Mouse (Mus musculus) hindbrain, embryonic 15.5 days (tissue): ENCODE data around the gene Thg1l. TPM values are rescaled to one million over a fixed set of nuclear protein-coding genes. Genes with fewer than 3 reads are reported as not detected.

Experiments used
- ATAC-seq: fragments of 200-750 bp; cut with Nextera tagmentation; 2 replicates; pipeline ENCODE4 v1.8.0; 2017; ENCODE audit warnings: low read depth, moderate number of reproducible peaks, moderate TSS enrichment; ENCODE audit not compliant: low FRiP score
- H3K27ac ChIP-seq: fragments of 300-500 bp; sonication (generic); replicated peaks from 2 replicates; pipeline ENCODE4 v1.5.1; 2015; ENCODE audit warnings: mild to moderate bottlenecking, inconsistent platforms
- H3K27me3 ChIP-seq: fragments of 300-500 bp; sonication (generic); 2 replicates; pipeline ENCODE4 v1.6.1; 2015; ENCODE audit warnings: control low read depth, inconsistent platforms
- H3K36me3 ChIP-seq: fragments of 300-500 bp; sonication (generic); 2 replicates; pipeline ENCODE4 v1.6.1; 2015; ENCODE audit warnings: control low read depth, inconsistent platforms
- H3K4me1 ChIP-seq: fragments of 300-500 bp; sonication (generic); replicated peaks from 2 replicates; pipeline ENCODE4 v1.6.1; 2015; ENCODE audit warnings: control low read depth, inconsistent platforms
- H3K4me2 ChIP-seq: fragments of 300-500 bp; sonication (generic); 2 replicates; pipeline ENCODE4 v1.6.1; 2015; ENCODE audit warnings: moderate library complexity, mild to moderate bottlenecking, inconsistent platforms
- H3K4me3 ChIP-seq: fragments of 300-500 bp; sonication (generic); 2 replicates; pipeline ENCODE4 v1.5.1; 2015; ENCODE audit warnings: mild to moderate bottlenecking, inconsistent platforms
- H3K9ac ChIP-seq: fragments of 300-500 bp; sonication (generic); 2 replicates; pipeline ENCODE4 v1.6.1; 2015; ENCODE audit warnings: inconsistent platforms
- H3K9me3 ChIP-seq: fragments of 300-500 bp; sonication (generic); 2 replicates; pipeline ENCODE4 v1.6.1; 2016; ENCODE audit warnings: control low read depth, inconsistent platforms
- WGBS: fragments of 180-500 bp; shearing (Covaris S2); methylation state at CpG from one replicate; pipeline ENCODE4 v1.1.7; 2015; 5-methylcytosine and 5-hydroxymethylcytosine counted together
- polyA plus RNA-seq: library from polyadenylated mRNA; unstranded; fragments of >200 nt; fragmentation: Nextera tagmentation; extraction: Ambion mirVana; gene quantifications from 2 replicates; pipeline ENCODE4 v1.2.1, GENCODE M21; 2015

The Thg1l gene
- polyA plus RNA-seq, 1 experiment from 2014 or later = 10.0 TPM

- 42% methylated on average over 6 of the region's 6 CpGs for WGBS
- no peak for ATAC-seq
- H3K36me3 ChIP-seq = peaks cover 7% of the 10 kb centered on the region; the same call in 1 of the 2 replicates
- H3K27me3 ChIP-seq = no peaks in the 10 kb centered on the region
- H3K4me2 ChIP-seq = no peak overlapping the region
- peaks cover 15% of the 10 kb centered on the region for H3K4me1 ChIP-seq
- H3K9me3 ChIP-seq = no peaks in the 10 kb centered on the region
- no peak overlapping the region for H3K9ac ChIP-seq
- no peak overlapping the region for H3K27ac ChIP-seq
- no peak overlapping the region for H3K4me3 ChIP-seq
Measured at GRCm38 (mm10) chr11:45925436-45925835, 29.9 kb downstream of the Thg1l start.

DNA sequence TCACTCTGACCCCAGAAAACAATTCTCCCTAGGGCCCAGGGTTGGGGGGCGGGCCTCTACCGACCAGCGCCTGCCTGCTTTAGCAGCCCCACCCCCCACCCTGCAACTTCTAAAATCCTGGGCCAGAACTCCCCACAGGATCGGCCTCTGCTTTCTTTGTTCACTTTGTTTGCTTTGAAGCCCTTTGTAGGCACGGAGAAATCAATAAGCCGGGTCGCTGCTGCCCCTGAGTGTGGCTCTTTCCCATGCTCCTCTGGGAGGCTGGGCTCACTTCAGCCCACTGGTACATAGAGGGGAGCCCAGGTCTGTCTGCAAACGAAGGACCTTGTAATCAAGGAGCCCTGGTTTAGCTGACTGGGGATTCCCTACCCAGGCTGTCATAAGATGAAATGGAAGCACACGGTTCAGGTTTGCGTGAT lies 33.8 kb downstream of the Thg1l start:
- no peak overlapping the region for H3K9ac ChIP-seq
- peaks cover 15% of the 10 kb centered on the region for H3K4me1 ChIP-seq
- H3K36me3 ChIP-seq = no peaks in the 10 kb centered on the region
- H3K4me2 ChIP-seq = peak overlapping the region; percentile 38
- peak; percentile 29; the same call in 1 of the 2 replicates for ATAC-seq
- WGBS = 5% methylated on average over 10 of the region's 10 CpGs
- no peaks in the 10 kb centered on the region for H3K27me3 ChIP-seq
- no peaks in the 10 kb centered on the region for H3K9me3 ChIP-seq
- H3K4me3 ChIP-seq = no peak overlapping the region
- peak overlapping the region; percentile 54 for H3K27ac ChIP-seq

DNA sequence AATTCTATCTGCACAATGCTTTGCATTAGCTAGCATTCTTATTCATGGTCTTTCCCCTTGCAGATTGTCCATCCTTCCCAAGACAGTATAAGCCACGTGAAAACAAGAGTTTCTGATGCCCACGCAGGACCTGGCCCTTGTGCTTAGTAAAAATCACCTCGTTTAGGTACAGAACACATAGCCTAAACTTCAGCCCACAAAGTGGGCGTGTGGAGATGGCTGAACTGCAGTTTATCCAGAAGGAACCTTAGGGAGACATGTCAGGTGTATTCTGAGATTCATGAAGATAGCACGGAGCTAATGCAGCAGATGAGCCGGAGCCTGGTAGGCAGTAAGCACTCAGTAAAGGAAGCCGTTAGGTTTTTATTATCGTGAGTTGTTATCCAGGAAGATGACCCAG lies 34.3 kb downstream of the Thg1l start:
- peak overlapping the region; percentile 54; the same call in 1 of the 2 replicates for H3K27ac ChIP-seq
- H3K9ac ChIP-seq = no peak overlapping the region
- H3K27me3 ChIP-seq = no peaks in the 10 kb centered on the region
- peaks cover 15% of the 10 kb centered on the region for H3K4me1 ChIP-seq
- no peak; the same call in 1 of the 2 replicates for ATAC-seq
- 40% methylated on average over 8 of the region's 8 CpGs for WGBS
- no peaks in the 10 kb centered on the region for H3K36me3 ChIP-seq
- H3K4me2 ChIP-seq = peak overlapping the region; percentile 38
- no peaks in the 10 kb centered on the region for H3K9me3 ChIP-seq
- no peak overlapping the region for H3K4me3 ChIP-seq

DNA sequence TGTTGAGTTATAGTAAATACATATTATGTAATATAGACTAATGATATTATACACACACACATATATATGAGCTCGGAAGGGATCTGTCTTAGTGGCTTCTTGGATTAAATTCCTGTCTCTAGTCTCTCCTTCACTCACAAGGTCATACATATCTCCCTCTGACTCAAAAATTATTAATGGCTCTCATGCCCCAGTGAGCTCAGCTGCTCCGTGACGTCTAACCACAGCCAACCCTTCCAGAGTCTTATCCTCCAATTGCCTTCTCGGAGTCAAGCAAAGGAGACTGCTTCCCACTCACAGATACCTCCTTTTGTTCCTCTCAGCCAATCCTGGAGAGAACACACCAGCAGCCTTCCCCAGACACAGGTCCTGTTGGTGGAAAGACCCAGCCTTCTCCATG lies 36.5 kb downstream of the Thg1l start:
- WGBS = 77% methylated on average over 4 of the region's 4 CpGs
- Histone ChIP-seq H3K27me3 (no peaks in the 10 kb centered on the region), H3K9ac (no peak overlapping the region), H3K4me1 (peaks cover 17% of the 10 kb centered on the region), H3K27ac (no peak overlapping the region), H3K4me2 (no peak overlapping the region), H3K36me3 (no peaks in the 10 kb centered on the region), H3K9me3 (no peaks in the 10 kb centered on the region), H3K4me3 (no peak overlapping the region)
- ATAC-seq = no peak

DNA sequence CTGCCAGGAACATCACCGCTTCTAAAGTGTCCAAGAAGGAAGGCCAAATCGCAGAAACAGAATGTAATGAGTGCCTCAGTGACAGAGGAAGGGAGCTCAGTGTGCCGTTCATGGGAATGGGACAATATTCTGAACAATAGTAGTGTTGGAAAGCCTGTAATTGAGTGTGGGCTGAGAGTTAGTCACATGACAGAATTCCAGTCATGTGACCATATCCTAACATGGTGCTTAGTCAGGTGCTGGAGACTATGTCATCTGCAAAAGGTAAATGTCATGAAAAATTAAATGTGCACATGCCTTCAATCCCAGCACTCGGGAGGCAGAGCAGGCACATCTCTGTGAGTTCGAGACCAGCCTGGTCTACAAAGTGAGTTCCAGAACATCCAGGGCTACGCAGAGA lies 37.3 kb downstream of the Thg1l start:
- WGBS = 93% methylated on average over 6 of the region's 6 CpGs
- Histone ChIP-seq H3K27me3 (no peaks in the 10 kb centered on the region), H3K27ac (no peak overlapping the region)

GRCm38 (mm10) chr11:45916196-45916595 lies 39.1 kb downstream of the Thg1l start:
- Histone ChIP-seq H3K4me3 (no peak overlapping the region), H3K9ac (no peak overlapping the region), H3K27me3 (no peaks in the 10 kb centered on the region), H3K4me1 (peaks cover 6% of the 10 kb centered on the region; the same call in 1 of the 2 replicates), H3K36me3 (peaks cover 6% of the 10 kb centered on the region; the same call in 1 of the 2 replicates), H3K27ac (no peak overlapping the region), H3K9me3 (no peaks in the 10 kb centered on the region), H3K4me2 (no peak overlapping the region)
- ATAC-seq = no peak
- 92% methylated on average over 10 of the region's 10 CpGs for WGBS

More for the DNA sequence above, 37.3 kb downstream of the Thg1l start:
- no peak overlapping the region for H3K4me3 ChIP-seq
- no peaks in the 10 kb centered on the region for H3K36me3 ChIP-seq
- H3K4me2 ChIP-seq = no peak overlapping the region
- H3K9me3 ChIP-seq = no peaks in the 10 kb centered on the region
- H3K4me1 ChIP-seq = peaks cover 17% of the 10 kb centered on the region
- H3K9ac ChIP-seq = no peak overlapping the region
- no peak for ATAC-seq

DNA sequence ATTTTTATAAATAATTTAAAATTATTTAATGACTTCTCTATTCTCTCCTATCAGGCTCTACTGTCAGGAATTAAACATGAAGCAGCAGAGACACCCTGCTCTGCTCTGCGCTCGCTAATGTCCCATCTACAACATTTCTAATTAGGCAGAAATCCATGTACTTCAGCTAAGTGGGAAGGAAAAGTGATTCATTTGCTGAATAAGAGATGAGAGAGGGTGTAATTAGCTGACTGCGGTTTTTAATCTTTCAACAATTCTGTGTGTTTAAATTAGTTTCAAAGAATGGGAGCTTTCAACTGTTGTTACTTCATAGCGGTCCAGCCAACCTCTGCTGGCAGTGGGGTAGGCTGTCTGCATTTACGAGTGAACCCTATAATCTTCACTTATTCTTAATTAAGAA lies 44.6 kb downstream of the Thg1l start:
- Histone ChIP-seq H3K27me3 (no peaks in the 10 kb centered on the region), H3K27ac (no peak overlapping the region), H3K4me3 (no peak overlapping the region), H3K4me1 (0 out of 2 replicates have a peak, but pooled peaks cover 2% of the 10 kb centered on the region), H3K9ac (no peak overlapping the region), H3K9me3 (no peaks in the 10 kb centered on the region), H3K4me2 (no peak overlapping the region), H3K36me3 (peaks cover 44% of the 10 kb centered on the region)
- no peak for ATAC-seq
- 78% methylated on average over 5 of the region's 5 CpGs for WGBS

DNA sequence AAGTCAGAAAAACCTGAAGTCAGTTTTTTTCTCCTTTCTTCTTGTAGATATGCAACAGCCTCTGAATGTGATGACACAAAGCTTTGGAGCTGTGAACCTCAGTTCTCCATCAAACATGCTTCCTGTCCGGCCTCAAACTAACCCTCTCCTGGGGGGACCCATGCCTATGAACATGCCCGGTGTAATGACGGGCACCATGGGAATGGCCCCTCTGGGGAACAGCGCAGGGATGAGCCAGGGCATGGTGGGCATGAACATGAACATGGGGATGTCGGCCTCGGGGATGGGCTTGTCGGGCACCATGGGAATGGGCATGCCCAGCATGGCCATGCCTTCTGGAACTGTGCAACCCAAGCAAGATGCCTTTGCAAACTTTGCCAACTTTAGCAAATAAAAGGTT lies 46.4 kb downstream of the Thg1l start:
- no peak overlapping the region for H3K9ac ChIP-seq
- no peak overlapping the region for H3K4me3 ChIP-seq
- ATAC-seq = no peak
- H3K4me2 ChIP-seq = no peak overlapping the region
- H3K36me3 ChIP-seq = peaks cover 45% of the 10 kb centered on the region
- no peaks in the 10 kb centered on the region for H3K9me3 ChIP-seq
- no peak overlapping the region for H3K27ac ChIP-seq
- 97% methylated on average over 7 of the region's 7 CpGs for WGBS
- H3K27me3 ChIP-seq = no peaks in the 10 kb centered on the region
- no peaks in the 10 kb centered on the region for H3K4me1 ChIP-seq

DNA sequence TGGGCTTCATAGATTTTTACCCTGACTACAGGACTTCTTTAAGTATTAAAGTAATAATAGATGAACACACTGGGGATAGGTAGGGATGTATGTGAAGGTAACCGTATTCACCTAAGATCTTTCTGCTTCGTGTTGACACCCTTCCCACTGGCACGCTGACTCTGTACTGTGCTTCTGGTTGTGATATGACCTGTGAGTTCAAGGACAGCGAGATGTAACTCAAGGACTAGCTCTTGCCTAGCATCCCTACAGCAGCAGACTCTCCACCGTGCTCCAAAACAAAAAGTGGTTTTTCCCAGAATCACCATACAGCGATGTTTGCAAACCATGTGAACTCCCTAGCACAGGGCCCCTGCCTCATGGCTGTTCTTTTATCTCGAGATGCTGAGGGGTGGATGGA lies 47.2 kb downstream of the Thg1l start:
- 96% methylated on average over 7 of the region's 7 CpGs for WGBS
- no peak overlapping the region for H3K27ac ChIP-seq
- no peaks in the 10 kb centered on the region for H3K27me3 ChIP-seq
- H3K9ac ChIP-seq = no peak overlapping the region
- peaks cover 45% of the 10 kb centered on the region for H3K36me3 ChIP-seq
- no peaks in the 10 kb centered on the region for H3K9me3 ChIP-seq
- H3K4me2 ChIP-seq = no peak overlapping the region
- no peaks in the 10 kb centered on the region for H3K4me1 ChIP-seq
- no peak overlapping the region for H3K4me3 ChIP-seq
- ATAC-seq = no peak

DNA sequence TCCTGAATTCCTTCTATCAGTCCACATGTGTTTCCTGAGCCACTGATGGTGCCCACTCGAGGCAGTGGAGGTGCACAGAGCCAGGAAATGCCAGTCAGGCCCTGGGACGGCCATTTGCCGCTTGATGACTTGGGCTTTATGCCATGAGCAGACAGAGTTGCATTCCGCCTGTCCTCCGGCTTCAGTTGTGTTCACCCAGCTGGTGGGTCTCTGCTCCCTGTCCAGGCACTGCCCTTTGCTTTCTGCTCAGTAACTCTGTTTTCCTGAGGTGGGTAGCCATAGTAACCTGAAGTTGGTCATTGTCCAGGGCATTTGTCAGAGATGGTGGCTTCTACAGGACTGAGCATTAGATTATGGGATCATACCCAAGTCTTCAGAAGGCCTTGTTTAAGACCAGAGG lies 48.0 kb downstream of the Thg1l start:
- H3K27me3 ChIP-seq = no peaks in the 10 kb centered on the region
- H3K9me3 ChIP-seq = no peaks in the 10 kb centered on the region
- H3K4me3 ChIP-seq = no peak overlapping the region
- WGBS = 68% methylated on average over 5 of the region's 5 CpGs
- ATAC-seq = no peak
- no peak overlapping the region for H3K9ac ChIP-seq
- H3K4me2 ChIP-seq = no peak overlapping the region
- H3K4me1 ChIP-seq = no peaks in the 10 kb centered on the region
- H3K36me3 ChIP-seq = peaks cover 45% of the 10 kb centered on the region
- H3K27ac ChIP-seq = 0 out of 2 replicates have a peak overlapping the region, but pooled peaks have one; percentile 25

- no peak overlapping the region for H3K4me2 ChIP-seq
- peaks cover 39% of the 10 kb centered on the region for H3K36me3 ChIP-seq
- H3K9me3 ChIP-seq = no peaks in the 10 kb centered on the region
- no peaks in the 10 kb centered on the region for H3K27me3 ChIP-seq
- H3K4me1 ChIP-seq = no peaks in the 10 kb centered on the region
- H3K4me3 ChIP-seq = no peak overlapping the region
- ATAC-seq = no peak
- H3K27ac ChIP-seq = no peak overlapping the region
- H3K9ac ChIP-seq = no peak overlapping the region
- 91% methylated on average over 8 of the region's 8 CpGs for WGBS
Measured at GRCm38 (mm10) chr11:45906109-45906786, 49.0 kb downstream of the Thg1l start.

DNA sequence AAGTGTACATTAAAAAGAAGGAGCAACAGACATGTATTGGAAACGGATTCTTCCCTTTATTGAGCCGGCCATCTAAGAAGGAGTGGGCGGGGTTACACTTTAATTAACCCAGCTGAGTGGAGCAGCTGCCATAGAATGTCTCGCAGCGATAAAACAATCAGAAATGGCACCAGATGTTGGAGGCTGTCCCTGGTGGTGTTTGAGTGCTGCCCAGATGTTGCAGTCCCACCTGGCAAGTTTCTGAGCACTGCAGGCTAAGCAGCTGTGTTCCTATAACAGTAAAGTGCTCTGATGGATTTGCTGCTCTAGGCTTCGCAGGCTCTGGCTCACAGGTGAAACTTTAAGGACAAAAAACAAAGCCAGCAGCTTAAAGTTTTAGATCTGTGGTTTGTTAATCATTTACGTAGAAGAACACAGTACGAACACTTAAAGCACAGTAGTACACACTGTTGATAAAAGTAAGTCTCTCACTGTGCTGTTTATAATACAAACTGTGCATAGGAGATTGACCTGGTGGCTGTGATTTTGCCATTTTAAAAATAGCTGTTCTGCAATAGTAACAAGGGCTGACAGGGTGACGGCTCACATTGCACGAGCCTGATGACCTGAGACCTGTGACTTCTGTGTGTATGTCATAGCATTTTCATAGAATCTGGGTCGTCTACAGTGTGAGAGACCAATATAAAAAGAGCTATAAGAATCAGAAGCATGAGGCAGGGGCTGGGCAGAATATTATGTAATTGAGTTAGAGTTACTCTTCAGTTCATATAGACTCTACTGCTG lies 54.9 kb downstream of the Thg1l start:
- no peaks in the 10 kb centered on the region for H3K9me3 ChIP-seq
- 59% methylated on average over 11 of the region's 11 CpGs for WGBS
- H3K4me3 ChIP-seq = no peak overlapping the region
- no peak overlapping the region for H3K4me2 ChIP-seq
- no peaks in the 10 kb centered on the region for H3K27me3 ChIP-seq
- H3K4me1 ChIP-seq = peaks cover 4% of the 10 kb centered on the region
- H3K36me3 ChIP-seq = peaks cover 13% of the 10 kb centered on the region
- ATAC-seq = no peak
- no peak overlapping the region for H3K27ac ChIP-seq
- H3K9ac ChIP-seq = no peak overlapping the region
